Mouse (Mus musculus): ENCODE results near the gene Neto2.
"Not testable (repeated sequence)": the region's sequence is repeated elsewhere in the genome, so short reads cannot be mapped to it uniquely, and the experiment has no call there.

Gene Neto2

DNA sequence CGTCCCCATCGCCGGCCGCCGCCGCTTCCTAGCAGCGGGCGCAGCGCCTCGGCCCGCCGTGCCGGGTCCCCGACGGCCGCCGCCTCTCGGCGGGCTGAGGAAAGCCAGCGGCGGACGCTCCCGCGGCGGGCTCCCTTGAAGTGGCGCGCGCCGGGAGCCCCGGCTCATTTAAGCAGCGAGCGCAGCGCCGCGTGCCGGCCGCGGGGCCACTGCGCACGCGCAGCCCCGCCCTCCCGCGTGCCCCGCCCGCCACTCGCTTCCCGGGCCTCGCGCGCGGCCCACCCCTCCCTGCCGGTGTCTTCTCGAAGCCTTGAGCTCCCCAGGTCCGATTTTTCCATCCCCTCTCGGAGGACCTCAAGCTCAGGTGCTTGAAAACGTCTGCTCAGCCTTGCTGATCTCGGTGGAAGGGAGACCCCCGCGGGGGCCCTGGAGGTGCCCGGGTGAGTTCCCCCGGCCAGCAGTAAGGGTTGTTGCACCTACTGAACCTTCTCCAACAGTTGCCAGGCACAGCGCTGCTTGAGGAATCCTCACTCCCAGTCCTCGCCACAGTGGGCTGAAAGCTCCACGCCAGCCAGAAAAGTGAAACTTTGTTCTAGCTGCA lies at the start of gene Neto2:
Neto2 (minus strand) TSS at position 174 of the 601 bp plus-strand sequence.
- in situ Hi-C loops (cut with MboI, MseI), result loop anchor here (5.0 kb wide), 1 partner anchor 666 kb away; no protein-coding TSS in a partner anchor

DNA sequence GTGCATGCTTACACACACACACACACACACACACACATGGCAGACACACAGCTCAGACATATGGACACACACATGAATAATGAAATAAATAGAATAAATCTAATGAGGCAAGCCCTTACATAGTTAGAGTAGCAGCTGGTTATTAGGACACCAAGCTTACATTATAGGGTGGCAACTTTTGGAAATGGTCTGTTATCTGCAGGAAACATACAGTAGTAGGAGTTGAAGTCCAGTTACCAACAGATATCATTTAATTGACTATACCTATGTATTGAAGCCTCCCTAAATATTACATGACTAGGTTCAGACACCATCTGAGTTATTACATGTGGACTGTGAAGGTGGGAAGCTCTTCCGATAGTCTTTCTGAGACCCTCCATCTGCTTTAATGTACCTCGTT lies 44.3 kb upstream of the Neto2 start:
- in situ Hi-C loops (cut with MboI, MseI), result no loop called here

DNA sequence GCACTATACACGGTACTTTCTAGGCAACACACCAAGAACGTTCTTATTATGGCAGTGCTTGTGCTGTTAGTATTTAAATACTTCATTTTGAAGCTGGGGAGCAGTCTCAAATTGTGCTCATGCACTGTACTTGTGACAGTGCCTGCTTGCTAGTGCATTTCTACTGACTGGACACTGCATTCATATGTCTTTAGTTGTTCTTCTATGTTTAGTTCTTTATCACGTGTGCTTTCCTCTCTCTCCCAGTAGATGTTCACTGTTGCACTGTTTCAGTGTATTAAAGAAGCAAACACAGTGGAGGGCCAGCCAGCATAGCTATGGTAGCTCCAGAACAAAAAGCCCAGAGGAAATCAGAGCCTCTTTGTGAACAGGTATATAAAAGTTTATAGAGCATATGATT lies 29.8 kb upstream of the Neto2 start:
- in situ Hi-C loops (cut with MboI, MseI), result no loop called here

DNA sequence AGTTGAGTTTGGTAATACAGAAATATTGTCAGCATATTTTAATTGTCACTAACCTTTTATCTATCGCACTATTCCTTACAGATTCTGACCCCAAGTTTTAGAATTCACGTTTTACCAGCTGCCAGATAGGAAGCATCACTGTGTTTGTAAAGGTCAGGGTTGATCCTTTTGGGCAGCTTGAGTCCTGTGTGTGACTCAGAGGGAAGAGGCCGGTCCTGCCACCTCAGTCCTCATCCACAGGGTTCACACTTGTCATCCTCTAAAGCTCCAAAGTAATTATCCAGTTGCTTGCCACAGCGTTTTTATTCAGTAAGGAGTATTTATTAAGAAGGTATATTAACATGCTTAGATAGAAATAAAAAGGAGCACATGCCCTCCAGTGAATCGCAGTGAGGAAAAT lies 16.5 kb upstream of the Neto2 start:
- in situ Hi-C loops (cut with MboI, MseI), result no loop called here

DNA sequence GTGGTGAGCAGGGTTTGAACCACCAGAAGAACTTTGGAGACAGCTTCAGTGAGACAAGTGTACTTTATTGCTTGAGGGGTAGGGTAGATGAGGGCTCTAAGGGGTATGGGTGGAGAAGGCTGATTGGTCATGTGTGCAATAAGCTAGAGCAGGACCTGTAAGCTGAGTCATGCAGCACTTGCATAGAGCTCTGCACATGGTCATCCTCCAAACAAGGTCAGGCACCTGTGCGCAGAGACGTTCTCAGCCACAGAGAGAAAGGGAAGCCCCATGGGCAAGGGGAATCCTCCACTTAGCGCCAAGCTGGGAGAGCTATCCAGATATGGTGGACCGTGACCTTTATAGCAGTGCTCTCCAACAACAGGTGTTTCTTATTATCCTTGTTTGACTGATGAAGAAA lies 16.0 kb upstream of the Neto2 start:
- in situ Hi-C loops (cut with MboI, MseI), result no loop called here

DNA sequence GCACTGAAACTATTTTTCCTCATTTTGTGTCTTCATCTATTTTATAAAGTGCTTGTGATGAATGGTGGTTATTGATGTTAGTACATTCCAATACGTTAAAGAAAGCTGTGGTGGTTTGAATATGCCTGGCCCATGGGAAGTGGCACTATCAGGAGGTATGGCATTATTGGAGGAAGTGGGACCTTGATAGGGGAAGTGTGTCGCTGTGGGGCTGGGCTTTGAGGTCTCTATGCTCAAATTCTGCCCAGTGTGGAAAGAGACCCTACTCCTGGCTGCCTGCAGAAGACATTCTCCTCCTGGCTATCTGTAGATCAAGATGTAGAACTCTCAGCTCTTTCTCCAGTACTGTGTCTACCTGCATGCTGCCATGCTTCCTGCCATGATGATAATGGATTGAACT lies 6.3 kb upstream of the Neto2 start:
- in situ Hi-C loops (cut with MboI, MseI), result no loop called here

DNA sequence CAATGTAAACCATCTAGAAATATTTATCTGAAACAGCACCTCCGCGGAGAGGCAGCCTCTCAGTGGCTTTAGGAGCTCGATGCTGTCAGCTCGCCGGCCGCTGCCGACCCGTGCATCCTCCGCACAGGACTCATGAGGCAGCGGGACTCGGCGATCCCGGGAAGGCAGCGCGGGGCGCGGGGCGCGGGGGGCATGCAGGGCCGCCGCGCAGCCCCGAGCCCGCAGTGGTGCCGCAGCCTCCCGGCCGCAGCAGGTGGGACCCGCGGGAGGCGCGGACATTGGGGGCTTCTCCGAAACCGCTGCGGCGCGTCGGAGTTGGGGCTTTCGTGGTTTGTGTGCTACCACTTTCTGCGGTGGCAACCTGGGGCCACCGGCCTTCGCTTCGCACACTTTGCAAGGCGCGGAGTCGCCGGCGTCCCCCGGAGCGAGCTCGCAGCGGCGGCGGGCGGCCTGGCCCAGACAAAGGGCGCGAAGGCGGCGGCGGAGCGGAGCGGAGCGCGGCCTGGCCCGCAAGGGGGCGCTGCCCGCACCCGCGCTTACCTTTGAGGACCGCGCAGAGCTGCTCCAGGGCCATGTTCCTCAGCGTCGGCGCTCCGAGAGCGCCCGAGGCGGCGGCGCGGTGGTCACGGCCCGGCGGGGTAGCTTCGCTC lies 498 bp downstream of the Neto2 start:
- in situ Hi-C loops (cut with MboI, MseI), result loop anchor here (5.0 kb wide), 1 partner anchor 667 kb away; no protein-coding TSS in a partner anchor

DNA sequence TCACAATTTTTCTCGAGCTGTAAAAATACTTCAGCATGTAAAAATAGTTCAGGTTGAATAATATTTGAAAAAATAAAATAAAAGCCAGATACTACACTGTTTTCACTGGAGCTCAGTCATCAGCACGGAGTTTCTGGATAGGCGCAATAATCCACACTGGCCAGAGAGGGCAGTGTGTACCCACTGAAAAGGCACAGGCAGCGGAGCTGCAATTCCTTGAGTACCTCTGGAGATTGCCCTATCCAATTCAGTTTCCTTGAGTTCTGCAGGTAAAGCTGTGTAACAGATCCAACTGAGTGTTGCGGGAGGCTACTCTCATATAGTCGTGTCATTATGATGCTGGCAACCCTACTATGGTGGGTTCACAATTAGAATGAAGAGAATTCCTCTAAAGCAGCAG lies 1.7 kb downstream of the Neto2 start:
- in situ Hi-C loops (cut with MboI, MseI), result loop anchor here (5.0 to 25.0 kb wide), 2 partner anchors 883 to 1213 kb away; partner anchors contain the start of gene Abcc12

DNA sequence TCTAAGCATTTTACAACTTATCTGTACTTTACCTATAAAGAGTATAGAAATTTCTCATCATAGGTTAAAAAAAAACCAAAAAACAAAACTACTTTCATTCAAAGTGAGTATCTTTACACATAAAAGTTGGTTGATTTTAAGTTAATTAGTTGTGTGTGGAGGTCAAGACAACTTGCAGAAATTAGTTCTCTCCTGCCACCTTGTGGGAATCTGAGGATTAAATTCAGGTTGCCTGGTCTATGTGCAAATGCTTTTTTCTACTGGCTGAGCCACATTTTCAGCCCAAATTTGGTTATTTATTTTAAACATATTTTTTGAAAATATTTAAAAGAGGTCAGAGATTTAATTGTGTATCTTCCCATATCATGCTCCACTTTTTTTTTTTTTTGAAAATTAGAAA lies 35.6 kb downstream of the Neto2 start:
- in situ Hi-C loops (cut with MboI, MseI), result no loop called here

DNA sequence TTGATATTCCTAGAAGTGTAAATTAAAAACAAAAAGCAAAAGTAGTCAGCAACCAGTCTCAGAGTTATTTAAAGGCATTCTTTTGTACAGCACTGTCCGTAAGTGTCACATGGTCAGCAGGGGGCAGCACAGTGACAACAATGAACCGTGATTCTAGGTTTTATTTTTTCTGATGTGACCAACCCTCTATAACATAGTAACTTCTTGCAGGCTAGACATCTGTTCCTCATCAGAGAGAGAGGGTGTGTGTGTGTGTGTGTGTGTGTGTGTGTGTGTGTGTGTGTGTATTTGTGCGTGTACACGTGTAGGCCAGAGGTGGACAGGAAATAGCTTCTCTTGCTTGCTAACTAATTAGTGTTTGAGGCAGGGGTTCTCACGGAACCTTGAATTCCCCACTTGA lies 38.7 kb downstream of the Neto2 start:
- in situ Hi-C loops (cut with MboI, MseI), result no loop called here

DNA sequence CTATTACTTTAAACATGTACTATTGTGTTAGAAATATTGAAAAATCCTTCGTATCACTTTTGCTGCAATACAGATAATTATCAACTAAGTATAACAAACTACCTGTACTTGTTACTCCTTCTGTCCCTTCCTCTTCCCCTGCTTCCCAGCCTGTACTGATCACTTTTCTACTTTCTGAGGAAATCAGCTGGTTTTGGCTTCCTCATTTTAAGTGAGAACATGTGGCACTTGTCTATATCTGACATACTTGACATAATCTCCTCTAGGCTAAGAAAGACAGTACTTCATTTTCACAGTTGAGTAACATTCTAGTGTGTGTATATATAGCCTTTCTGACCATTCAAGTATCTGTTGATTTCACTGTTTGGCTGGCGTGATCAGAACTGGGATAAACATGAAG lies 49.5 kb downstream of the Neto2 start:
- in situ Hi-C loops (cut with MboI, MseI), result no loop called here

DNA sequence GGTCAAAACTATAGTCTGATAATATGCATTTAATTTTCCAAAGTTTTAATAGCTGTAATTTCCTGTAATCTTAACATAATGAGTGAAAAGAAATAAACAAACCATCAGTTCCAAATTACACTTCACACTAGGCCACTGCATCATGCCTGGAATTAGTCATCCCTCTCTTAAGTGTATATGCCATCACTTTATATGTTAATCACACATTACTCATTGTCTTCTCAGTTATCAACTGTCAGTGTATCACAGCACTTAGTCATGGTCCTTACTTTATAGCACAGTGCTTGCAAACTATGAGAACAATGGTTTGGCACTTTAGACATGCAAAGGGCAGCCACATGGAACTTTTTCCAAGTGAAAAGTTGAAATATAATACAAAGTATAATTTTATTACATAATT lies 52.2 kb downstream of the Neto2 start:
- in situ Hi-C loops (cut with MboI, MseI), result no loop called here

DNA sequence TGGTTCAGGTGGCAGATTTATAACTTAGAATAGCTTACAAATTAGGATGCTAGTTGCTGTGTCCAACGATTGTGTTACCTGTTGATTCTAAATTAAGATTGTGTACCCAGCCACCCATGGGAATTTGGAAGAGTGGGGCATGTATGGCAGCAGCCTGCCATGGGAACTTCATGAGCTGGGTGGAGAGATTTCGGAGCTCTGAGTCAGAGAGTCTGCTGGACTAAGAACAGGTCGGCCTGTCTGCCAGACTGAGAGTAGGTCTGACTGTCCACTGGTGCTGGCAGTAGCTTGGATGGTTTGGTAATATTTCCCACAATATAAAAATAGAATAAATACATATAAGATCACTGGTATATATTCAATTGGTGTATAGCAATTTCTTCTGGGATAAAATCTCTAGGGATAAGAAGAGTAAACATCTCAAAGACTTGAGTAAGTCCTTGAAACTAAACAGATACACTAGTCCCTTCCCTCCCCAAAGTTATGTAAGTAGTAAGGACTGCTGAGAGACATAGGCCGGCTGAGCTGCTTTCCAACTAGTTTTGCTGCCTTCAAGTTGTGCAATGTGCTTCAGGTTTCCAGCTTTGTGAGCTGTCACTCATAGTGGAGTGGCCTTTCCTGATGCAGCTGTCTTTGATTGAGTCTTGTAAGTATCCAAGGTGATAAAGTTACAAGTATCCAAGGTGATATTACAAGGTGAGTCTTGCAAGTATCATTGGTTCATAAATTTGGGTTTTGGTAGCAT lies 55.6 kb downstream of the Neto2 start:
- in situ Hi-C loops (cut with MboI, MseI), result no loop called here

DNA sequence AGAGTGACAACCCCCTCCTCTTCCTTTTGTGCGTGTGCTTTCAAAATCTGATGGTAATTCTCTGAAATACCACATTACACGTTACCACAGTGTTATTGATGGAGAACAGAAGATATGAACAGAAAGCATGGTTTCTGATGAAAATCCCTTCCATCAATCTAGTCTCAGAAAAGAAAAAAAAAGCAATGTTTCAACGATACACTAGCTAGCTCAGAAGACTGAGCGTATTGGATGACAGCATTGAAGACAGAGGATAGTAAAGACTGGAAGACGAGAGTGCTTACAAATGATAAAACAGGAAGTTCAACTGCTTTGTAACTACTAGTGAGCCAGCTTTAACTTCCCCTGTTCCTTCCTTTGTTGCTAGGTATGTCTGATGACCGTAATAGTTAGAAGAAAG lies 76.3 kb downstream of the Neto2 start:
- in situ Hi-C loops (cut with MboI, MseI), result no loop called here

DNA sequence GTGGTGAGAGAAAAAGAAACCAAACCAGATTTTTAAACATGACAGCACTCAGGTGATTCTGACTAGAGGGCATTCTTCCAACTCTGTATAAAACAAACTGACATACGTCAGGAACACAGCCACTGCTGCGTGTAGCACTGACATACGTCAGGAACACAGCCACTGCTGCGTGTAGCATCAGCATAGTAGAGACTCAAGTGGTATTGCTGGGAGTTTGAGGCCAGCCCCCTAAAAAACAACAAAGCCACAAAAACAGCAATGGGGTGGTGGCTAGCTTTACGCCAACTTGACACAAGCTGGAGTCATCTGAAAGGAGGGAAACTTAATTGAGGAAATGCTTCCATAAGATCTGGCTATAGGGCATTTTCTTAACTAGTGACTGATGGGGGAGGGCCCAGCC lies 77.5 kb downstream of the Neto2 start:
- in situ Hi-C loops (cut with MboI, MseI), result no loop called here

DNA sequence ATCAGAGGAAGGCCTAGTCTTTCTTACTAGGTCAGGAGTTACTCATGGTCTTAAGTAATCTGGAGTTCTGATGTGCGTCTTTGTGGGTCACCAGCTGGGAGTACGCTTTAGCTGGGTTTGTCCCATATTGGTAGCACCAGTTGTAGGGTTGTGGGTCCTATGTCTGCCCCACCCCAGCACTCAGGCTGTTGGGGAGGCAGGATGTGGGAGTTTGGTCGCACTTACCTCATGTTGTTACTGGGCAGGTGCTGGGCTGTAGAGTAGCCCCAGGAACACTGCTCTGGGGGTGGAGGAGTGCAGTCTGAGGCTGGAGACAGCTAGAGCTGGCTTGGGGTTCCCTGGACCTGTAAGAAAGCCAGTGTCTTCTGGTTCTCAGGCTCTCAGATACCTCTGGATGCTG lies 81.9 kb downstream of the Neto2 start:
- in situ Hi-C loops (cut with MboI, MseI), result no loop called here

DNA sequence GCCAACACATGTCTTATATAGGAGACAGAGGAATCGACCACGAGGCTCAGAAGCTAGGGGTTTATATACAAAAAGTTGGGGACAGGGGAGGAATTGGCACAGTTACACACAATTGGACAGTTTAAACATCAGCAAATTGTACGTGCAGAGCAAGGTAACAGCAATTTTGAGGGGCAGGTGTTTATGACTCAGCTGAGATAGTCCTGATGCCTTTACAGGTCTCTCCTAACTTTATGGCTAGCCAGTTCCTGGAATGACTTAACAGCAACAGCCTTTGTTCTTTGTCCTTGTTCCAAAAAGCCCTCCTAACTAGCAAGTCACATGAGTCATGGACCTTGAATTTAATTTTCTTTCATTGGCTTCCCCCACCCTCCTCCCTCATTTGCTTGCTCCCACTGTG lies 83.6 kb downstream of the Neto2 start:
- in situ Hi-C loops (cut with MboI, MseI), result not testable (repeated sequence)

DNA sequence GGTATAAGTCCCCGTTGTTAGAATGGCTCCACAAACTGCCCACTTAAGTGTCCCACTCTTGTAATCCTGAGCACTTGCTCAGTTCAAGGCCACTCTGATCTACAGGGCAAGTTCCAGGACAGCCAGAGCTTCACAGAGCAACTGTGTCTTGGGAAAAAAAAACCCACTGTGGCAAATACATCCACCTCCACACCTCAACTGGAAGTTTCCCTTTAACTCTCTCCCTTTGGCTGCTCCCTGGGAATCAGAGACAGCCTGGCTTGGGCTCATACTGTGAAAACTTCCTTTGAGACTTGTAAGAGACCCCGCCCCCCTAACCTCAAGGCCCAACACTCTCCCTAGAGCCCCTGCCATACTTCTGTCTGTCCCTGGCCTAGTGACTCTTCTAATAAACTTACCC lies 91.9 kb downstream of the Neto2 start:
- in situ Hi-C loops (cut with MboI, MseI), result no loop called here

DNA sequence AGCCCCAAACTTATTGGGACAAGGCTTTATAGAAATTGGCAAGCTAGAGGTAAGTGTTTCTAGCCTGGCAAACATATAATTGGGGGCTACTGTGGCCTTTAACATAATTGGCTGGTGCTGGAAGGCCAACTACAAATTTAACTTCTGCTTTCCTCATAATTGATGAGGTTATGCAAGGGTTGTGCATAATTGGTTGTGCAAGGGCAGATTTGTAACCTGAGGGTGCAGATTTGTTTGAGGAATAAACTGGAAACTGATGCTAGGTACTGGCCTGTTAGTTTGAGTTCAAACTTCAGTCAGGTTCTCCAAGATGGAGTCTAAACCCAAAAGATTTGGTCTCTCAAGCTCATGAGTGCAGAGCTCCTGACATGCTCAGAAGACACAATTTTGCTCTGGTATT lies 92.9 kb downstream of the Neto2 start:
- in situ Hi-C loops (cut with MboI, MseI), result no loop called here

DNA sequence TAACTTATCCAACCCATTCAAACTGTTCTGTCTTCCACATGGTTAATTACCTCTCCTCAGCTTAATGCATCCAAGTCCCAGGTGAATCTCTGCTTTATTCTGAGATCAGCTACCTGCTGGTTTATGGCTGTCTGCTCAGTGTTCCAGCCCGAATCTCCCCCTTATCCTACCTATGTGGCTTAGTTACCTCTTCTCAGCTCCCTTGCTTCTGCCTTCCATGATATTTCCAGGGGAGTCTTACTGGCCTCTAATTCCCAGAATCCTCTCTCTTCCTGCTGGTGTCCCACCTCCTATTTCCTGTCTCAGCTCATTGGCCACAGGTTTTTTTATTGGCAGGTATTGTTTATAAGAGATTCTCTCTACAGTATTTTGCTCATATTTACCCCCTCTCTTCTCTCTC lies 93.8 kb downstream of the Neto2 start:
- in situ Hi-C loops (cut with MboI, MseI), result no loop called here

DNA sequence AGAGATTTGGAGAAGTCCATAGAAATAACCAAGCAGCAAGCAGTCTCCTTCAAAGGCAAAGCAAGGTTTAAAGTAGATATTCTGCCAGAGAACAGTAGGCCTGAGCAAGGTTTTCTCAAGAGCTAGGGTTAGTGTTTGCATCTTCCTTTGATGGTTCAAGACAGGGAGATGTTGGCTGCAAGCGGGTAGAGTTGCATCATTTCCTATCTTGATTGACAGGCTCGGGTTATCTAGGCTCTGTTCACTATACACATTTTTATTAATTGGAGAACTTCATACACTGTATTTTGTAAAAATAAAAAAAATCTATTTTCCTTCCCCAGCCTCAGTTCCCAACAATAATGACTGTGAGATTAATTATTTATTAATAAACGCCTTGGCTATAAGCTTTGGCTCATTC lies 94.2 kb downstream of the Neto2 start:
- in situ Hi-C loops (cut with MboI, MseI), result no loop called here

DNA sequence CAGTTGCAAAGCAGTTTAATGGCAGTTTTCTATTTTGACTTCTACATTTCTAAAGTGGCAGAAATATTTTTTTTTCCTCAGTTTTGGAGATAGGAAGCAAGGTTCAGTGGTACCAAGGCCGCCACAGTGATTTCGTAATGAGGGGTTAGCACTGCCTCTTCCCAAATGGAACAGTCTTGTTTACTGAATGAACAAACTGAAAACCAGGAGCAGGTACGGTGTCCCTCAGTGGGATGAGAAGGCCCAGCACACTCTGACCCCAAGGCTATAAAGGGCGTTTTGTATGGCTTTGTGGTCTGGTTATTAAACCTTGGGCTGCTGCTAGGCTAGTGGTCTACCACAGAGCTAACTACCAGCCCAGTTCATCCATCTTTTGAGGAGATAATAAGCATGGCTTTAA lies 96.5 kb downstream of the Neto2 start:
- in situ Hi-C loops (cut with MboI, MseI), result no loop called here

Data from T-helper 1 cell (primary cell).